Mouse (Mus musculus) liver, embryonic 13.5 days (tissue): ENCODE data around the gene Ostf1. TPM values are rescaled to one million over a fixed set of nuclear protein-coding genes. Genes with fewer than 3 reads are reported as not detected.

Experiments used
- ATAC-seq: fragments of 200-750 bp; cut with Nextera tagmentation; 2 replicates; pipeline ENCODE4 v1.8.0; 2017; ENCODE audit warnings: low read depth, mild to moderate bottlenecking, moderate number of reproducible peaks, moderate library complexity
- DNase-seq: peaks from one replicate; pipeline ENCODE4 v3.0.0; 2022
- H3K27ac ChIP-seq: fragments of 300-500 bp; sonication (generic); 2 replicates; pipeline ENCODE4 v1.5.1; 2015; ENCODE audit warnings: moderate library complexity, mild to moderate bottlenecking, inconsistent platforms
- H3K27me3 ChIP-seq: fragments of 300-500 bp; sonication (generic); 2 replicates; pipeline ENCODE4 v1.6.1; 2015; ENCODE audit warnings: mild to moderate bottlenecking, inconsistent platforms
- H3K36me3 ChIP-seq: fragments of 300-500 bp; sonication (generic); 2 replicates; pipeline ENCODE4 v1.6.1; 2015; ENCODE audit warnings: mild to moderate bottlenecking, inconsistent platforms
- H3K4me1 ChIP-seq: fragments of 300-500 bp; sonication (generic); replicated peaks from 2 replicates; pipeline ENCODE4 v1.6.1; 2015; ENCODE audit warnings: inconsistent platforms
- H3K4me2 ChIP-seq: fragments of 300-500 bp; sonication (generic); 2 replicates; pipeline ENCODE4 v1.6.1; 2015; ENCODE audit warnings: inconsistent platforms, mild to moderate bottlenecking, moderate library complexity
- H3K4me3 ChIP-seq: fragments of 300-500 bp; sonication (generic); replicated peaks from 2 replicates; pipeline ENCODE4 v1.5.1; 2015; ENCODE audit warnings: mild to moderate bottlenecking, inconsistent platforms
- H3K9ac ChIP-seq: fragments of 300-500 bp; sonication (generic); 2 replicates; pipeline ENCODE4 v1.6.1; 2015; ENCODE audit warnings: mild to moderate bottlenecking, inconsistent platforms
- H3K9me3 ChIP-seq: fragments of 300-500 bp; sonication (generic); replicated peaks from 2 replicates; pipeline ENCODE4 v1.6.1; 2016; ENCODE audit warnings: inconsistent platforms
- WGBS: fragments of 180-500 bp; shearing (Covaris S2); methylation state at CpG from one replicate; pipeline ENCODE4 v1.1.7; 2015; ENCODE audit not compliant: insufficient replicate concordance; 5-methylcytosine and 5-hydroxymethylcytosine counted together
- polyA plus RNA-seq: library from polyadenylated mRNA; unstranded; fragments of >200 nt; fragmentation: Nextera tagmentation; extraction: Ambion mirVana; gene quantifications from 2 replicates; pipeline ENCODE4 v1.2.1, GENCODE M21; 2015

Ostf1 gene
- polyA plus RNA-seq, 1 experiment from 2014 or later: 63.7 TPM

DNA sequence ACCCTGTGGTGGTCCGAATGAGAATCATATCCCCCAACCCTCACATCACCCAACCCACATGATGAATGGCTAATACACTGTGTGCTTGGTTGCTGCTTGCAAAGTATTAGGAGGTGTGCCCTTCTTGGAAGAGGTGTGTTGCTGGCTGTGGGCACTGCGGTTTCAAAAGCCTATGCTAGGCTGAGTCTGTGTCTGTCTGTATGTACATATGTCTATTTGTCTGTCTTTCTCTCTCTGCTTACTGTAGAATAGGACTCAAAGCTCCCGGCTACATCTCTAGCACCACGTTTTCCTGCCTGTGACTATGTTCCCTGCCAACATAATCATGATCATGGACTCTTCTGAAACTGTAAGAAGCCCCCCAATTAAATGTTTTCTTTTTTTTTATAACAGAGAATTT lies 47.9 kb downstream of the Ostf1 start:
- Histone ChIP-seq H3K36me3 (peaks cover 15% of the 10 kb centered on the region), H3K27me3 (no peaks in the 10 kb centered on the region), H3K4me2 (no peak overlapping the region), H3K27ac (no peak overlapping the region), H3K4me1 (no peaks in the 10 kb centered on the region), H3K9ac (no peak overlapping the region), H3K4me3 (no peak overlapping the region), H3K9me3 (no peaks in the 10 kb centered on the region)
- DNase-seq (no peak), ATAC-seq (no peak)
- WGBS: 76% methylated on average over 4 of the region's 4 CpGs

GRCm38 (mm10) chr19:18582887-18583286 lies 48.7 kb downstream of the Ostf1 start:
- H3K4me1 ChIP-seq: no peaks in the 10 kb centered on the region
- H3K36me3 ChIP-seq: peaks cover 13% of the 10 kb centered on the region
- no peak overlapping the region for H3K9ac ChIP-seq
- no peak for DNase-seq
- no peak overlapping the region for H3K4me2 ChIP-seq
- no peak for ATAC-seq
- H3K4me3 ChIP-seq: no peak overlapping the region
- H3K27ac ChIP-seq: no peak overlapping the region
- 46% methylated on average over 6 of the region's 6 CpGs for WGBS
- H3K9me3 ChIP-seq: no peaks in the 10 kb centered on the region
- H3K27me3 ChIP-seq: no peaks in the 10 kb centered on the region

DNA sequence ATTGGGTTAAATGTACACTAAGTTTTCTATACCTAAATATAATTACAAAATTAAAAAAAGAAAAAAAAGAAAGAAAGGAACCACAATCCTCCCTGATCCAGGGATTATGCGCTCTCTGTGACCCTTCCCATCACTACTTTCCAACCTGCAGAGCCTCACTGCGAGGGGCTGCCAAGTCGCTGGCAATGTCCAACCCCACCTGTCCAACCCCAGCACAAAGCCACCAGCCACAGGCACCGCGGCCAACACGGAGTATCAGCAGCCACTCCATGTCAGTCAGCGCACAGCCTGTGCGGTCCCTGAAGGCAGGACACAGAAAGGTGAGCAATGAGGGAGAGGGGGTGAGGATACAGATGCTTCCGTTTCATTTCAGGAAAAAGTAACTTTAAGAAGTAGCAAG lies 49.4 kb downstream of the Ostf1 start:
- 87% methylated on average over 9 of the region's 9 CpGs for WGBS
- DNase-seq (no peak), ATAC-seq (no peak)
- Histone ChIP-seq H3K4me1 (no peaks in the 10 kb centered on the region), H3K27me3 (no peaks in the 10 kb centered on the region), H3K9ac (no peak overlapping the region), H3K4me3 (no peak overlapping the region), H3K4me2 (no peak overlapping the region), H3K36me3 (peaks cover 13% of the 10 kb centered on the region), H3K27ac (no peak overlapping the region), H3K9me3 (no peaks in the 10 kb centered on the region)

- Histone ChIP-seq H3K27ac (no peak overlapping the region), H3K4me1 (no peaks in the 10 kb centered on the region), H3K27me3 (no peaks in the 10 kb centered on the region), H3K9me3 (no peaks in the 10 kb centered on the region), H3K4me2 (no peak overlapping the region), H3K36me3 (peaks cover 13% of the 10 kb centered on the region), H3K4me3 (no peak overlapping the region), H3K9ac (no peak overlapping the region)
- 86% methylated on average over 16 of the region's 16 CpGs for WGBS
- DNase-seq (no peak), ATAC-seq (no peak)
Observed at GRCm38 (mm10) chr19:18581046-18581445, 50.6 kb downstream of the Ostf1 start.

DNA sequence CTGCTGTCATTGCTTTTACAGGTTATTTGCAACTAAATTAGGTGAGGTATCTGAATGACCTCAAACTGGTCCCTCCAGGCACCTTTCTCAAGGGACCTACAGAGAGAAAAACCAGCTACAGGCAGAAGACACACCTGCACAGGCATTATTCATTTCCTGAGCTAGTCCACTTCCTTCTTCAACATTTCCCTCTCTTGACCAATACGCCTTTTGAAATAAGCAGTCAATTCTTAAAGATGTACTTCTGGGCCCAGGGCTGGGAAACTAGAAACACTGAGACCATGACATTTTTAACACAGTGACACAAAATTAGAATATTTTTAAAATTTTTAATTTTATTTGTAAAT lies 52.6 kb downstream of the Ostf1 start:
- H3K9me3 ChIP-seq: no peaks in the 10 kb centered on the region
- no peak overlapping the region for H3K27ac ChIP-seq
- H3K4me1 ChIP-seq: no peaks in the 10 kb centered on the region
- no peaks in the 10 kb centered on the region for H3K27me3 ChIP-seq
- H3K9ac ChIP-seq: no peak overlapping the region
- 84% methylated on average over 1 of the region's 1 CpGs for WGBS
- no peak overlapping the region for H3K4me3 ChIP-seq
- H3K4me2 ChIP-seq: no peak overlapping the region
- ATAC-seq (no peak), DNase-seq (no peak)
- H3K36me3 ChIP-seq: peaks cover 7% of the 10 kb centered on the region

DNA sequence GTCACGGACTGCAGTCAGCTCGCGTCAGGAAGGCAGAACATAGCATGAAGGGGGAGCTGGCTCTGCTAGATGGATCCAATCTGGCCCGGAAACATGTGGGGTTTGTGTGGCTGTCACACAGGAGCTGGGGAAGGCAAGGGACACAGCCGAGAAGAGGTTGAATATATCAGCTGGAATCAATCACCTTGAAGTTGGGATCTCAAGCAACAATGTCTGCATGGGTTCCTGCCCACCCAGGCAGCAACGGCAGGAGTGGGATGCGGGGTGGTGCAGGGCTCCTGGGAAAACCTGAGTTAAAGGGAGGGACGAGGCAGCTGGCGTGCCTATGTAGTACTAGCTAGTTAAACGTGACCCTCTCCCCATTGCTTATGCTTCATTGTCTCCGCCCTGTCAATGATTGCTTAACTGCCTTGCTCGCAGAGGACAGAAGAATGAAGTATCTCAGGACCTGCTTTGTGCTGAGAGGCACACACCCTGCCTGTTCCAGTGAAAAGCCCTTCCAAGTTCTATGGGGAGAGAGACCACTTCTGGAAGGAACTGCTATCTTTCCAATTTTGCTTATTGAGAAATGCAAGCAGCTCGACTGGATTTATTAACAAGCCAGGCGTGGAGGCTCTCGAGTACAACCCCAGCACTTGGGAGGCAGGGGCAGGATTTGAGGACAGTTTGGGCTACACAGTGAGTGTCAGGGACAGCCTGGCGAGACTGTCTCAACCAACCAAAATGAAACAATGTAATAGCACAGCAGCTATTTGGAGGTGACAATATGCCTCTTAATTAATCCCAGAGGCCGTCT lies 53.2 kb downstream of the Ostf1 start:
- WGBS: 65% methylated on average over 17 of the region's 17 CpGs
- Histone ChIP-seq H3K27me3 (no peaks in the 10 kb centered on the region), H3K9me3 (no peaks in the 10 kb centered on the region), H3K4me3 (no peak overlapping the region), H3K27ac (no peak overlapping the region), H3K4me2 (0 out of 2 replicates have a peak overlapping the region, but pooled peaks have one; percentile 8), H3K36me3 (peaks cover 3% of the 10 kb centered on the region; the same call in 1 of the 2 replicates), H3K4me1 (no peaks in the 10 kb centered on the region), H3K9ac (no peak overlapping the region)
- ATAC-seq (no peak), DNase-seq (no peak)

DNA sequence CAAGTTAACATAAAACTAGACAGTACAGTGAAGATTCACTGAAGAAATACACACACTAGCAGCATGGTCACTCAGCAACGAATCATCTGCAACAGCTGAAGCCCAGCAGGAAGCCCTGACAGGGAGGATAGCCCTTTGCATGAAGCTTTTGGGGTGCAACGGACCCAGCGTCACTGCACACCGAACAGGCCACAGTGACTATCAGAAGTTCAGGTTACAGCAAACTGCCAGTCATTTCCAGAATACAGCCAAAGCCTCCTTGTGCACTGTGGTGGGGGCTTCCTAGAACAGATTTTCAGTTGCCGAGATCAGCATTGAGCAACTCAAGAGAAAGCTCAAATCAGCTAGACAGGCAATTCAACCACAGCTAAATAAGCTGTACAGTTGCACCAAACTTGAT lies 54.3 kb downstream of the Ostf1 start:
- H3K4me2 ChIP-seq: no peak overlapping the region
- ATAC-seq (no peak), DNase-seq (no peak)
- 69% methylated on average over 5 of the region's 5 CpGs for WGBS
- no peaks in the 10 kb centered on the region for H3K9me3 ChIP-seq
- H3K36me3 ChIP-seq: peaks cover 3% of the 10 kb centered on the region; the same call in 1 of the 2 replicates
- H3K27ac ChIP-seq: no peak overlapping the region
- no peak overlapping the region for H3K9ac ChIP-seq
- no peaks in the 10 kb centered on the region for H3K27me3 ChIP-seq
- no peak overlapping the region for H3K4me3 ChIP-seq
- H3K4me1 ChIP-seq: no peaks in the 10 kb centered on the region

DNA sequence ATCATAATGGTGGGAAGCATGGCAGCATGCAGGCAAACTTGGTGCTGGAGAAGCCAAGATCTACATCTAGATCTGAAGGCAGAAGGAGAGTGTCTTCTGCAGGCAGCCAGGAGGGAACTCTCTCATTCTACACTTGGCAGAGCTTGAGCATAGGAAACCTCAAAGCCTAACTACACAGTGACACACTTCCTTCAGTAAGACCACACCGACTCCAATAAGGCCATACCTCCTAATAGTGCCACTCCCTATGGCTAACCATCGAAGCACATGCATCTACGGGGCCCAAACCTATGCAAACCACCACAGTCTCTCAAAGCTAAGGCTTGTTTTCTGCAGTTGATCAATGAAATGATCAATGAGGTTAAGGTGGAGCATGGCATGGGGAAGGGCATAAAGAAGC lies 55.7 kb downstream of the Ostf1 start:
- Histone ChIP-seq H3K9ac (no peak overlapping the region), H3K4me2 (no peak overlapping the region), H3K27me3 (no peaks in the 10 kb centered on the region), H3K9me3 (no peaks in the 10 kb centered on the region), H3K4me1 (no peaks in the 10 kb centered on the region), H3K36me3 (peaks cover under 1% of the 10 kb centered on the region; the same call in 1 of the 2 replicates), H3K27ac (no peak overlapping the region), H3K4me3 (no peak overlapping the region)
- 47% methylated on average over 3 of the region's 3 CpGs for WGBS
- no peak for ATAC-seq
- DNase-seq: no peak

- no peak for ATAC-seq
- no peak overlapping the region for H3K9ac ChIP-seq
Observed at GRCm38 (mm10) chr19:18573907-18574306, 57.7 kb downstream of the Ostf1 start.

GRCm38 (mm10) chr19:18573443-18573842 lies 58.2 kb downstream of the Ostf1 start:
- no peak for DNase-seq
- WGBS: 70% methylated on average over 3 of the region's 3 CpGs
- H3K4me1 ChIP-seq: no peaks in the 10 kb centered on the region

More at GRCm38 (mm10) chr19:18573907-18574306, 57.7 kb downstream of the Ostf1 start:
- H3K4me1 ChIP-seq: no peaks in the 10 kb centered on the region
- WGBS: 67% methylated on average over 5 of the region's 5 CpGs
- H3K4me2 ChIP-seq: no peak overlapping the region
- H3K27me3 ChIP-seq: no peaks in the 10 kb centered on the region
- H3K4me3 ChIP-seq: no peak overlapping the region
- H3K36me3 ChIP-seq: no peaks in the 10 kb centered on the region
- DNase-seq: no peak
- H3K27ac ChIP-seq: no peak overlapping the region
- no peaks in the 10 kb centered on the region for H3K9me3 ChIP-seq

GRCm38 (mm10) chr19:18569496-18569895 lies 62.1 kb downstream of the Ostf1 start:
- Histone ChIP-seq H3K27me3 (no peaks in the 10 kb centered on the region), H3K4me2 (no peak overlapping the region), H3K27ac (no peak overlapping the region), H3K4me1 (no peaks in the 10 kb centered on the region), H3K4me3 (no peak overlapping the region), H3K9me3 (no peaks in the 10 kb centered on the region), H3K9ac (no peak overlapping the region), H3K36me3 (no peaks in the 10 kb centered on the region)
- DNase-seq (no peak), ATAC-seq (no peak)
- WGBS: 69% methylated on average over 1 of the region's 1 CpGs

More at GRCm38 (mm10) chr19:18573443-18573842, 58.2 kb downstream of the Ostf1 start:
- Histone ChIP-seq H3K4me2 (no peak overlapping the region), H3K27me3 (no peaks in the 10 kb centered on the region), H3K9me3 (no peaks in the 10 kb centered on the region), H3K27ac (no peak overlapping the region), H3K4me3 (no peak overlapping the region), H3K9ac (no peak overlapping the region), H3K36me3 (no peaks in the 10 kb centered on the region)
- no peak for ATAC-seq

DNA sequence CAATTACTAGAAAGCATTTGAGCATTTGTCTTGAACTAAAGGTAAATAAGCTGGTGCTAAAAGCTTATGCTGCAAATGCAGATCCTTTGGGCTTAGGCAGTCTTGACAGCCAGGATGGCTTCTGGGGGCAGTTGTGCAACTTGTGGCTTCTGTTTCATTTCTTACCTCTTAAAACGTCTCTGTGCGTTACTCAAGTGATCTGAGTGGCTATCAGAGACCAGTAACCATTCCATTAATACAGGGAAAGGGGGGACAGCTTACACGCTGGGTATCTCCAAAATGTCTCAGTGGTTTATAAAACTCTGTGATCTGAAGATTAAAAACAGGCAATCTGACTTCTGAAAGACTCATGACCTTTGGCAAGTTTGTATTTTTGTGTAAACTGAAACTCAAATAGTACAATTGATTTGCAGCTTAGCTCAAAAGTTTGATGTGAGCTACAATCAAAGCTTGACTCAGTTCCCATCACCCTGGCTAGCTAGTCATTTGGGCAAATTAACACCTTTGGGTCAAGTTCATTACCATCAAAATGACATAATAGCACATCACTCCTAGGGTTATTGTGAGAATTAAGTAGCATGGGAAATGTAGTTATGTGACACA lies 62.7 kb downstream of the Ostf1 start:
- Histone ChIP-seq H3K4me1 (no peaks in the 10 kb centered on the region), H3K4me2 (no peak overlapping the region), H3K4me3 (no peak overlapping the region), H3K9me3 (no peaks in the 10 kb centered on the region), H3K9ac (no peak overlapping the region), H3K27me3 (no peaks in the 10 kb centered on the region), H3K36me3 (no peaks in the 10 kb centered on the region), H3K27ac (no peak overlapping the region)
- DNase-seq (no peak), ATAC-seq (no peak)
- 50% methylated on average over 3 of the region's 3 CpGs for WGBS
